Mouse (Mus musculus) mouse trophoblast stem cell (cell line): Measurements from ENCODE around the gene Nedd4.

Experiments
- in situ Hi-C, 2 experiments: fragments of 300-500 bp; cut with MseI, MboI; formaldehyde crosslinking; loops; 2 replicates in 1 of 2; 3 replicates in 1 of 2; pipeline ENCODE4 v1.15.1; 2025

The Nedd4 gene

GRCm38 (mm10) chr9:72678771-72679170 is 16.6 kb downstream of the Nedd4 start:
- in situ Hi-C loops, result no loop called here

- in situ Hi-C loops, result no loop called here
Observed at GRCm38 (mm10) chr9:72681652-72682228, 19.6 kb downstream of the Nedd4 start.

- in situ Hi-C loops, result no loop called here
Observed at GRCm38 (mm10) chr9:72683268-72683667, 21.1 kb downstream of the Nedd4 start.

- in situ Hi-C loops, result no loop called here
Observed at GRCm38 (mm10) chr9:72685231-72685630, 23.1 kb downstream of the Nedd4 start.

- in situ Hi-C loops, result no loop called here
Observed at GRCm38 (mm10) chr9:72686506-72686905, 24.4 kb downstream of the Nedd4 start.

GRCm38 (mm10) chr9:72689522-72689921 is 27.4 kb downstream of the Nedd4 start:
- in situ Hi-C loops, result no loop called here

GRCm38 (mm10) chr9:72690811-72691210 is 28.7 kb downstream of the Nedd4 start:
- in situ Hi-C loops, result no loop called here

- in situ Hi-C loops, result no loop called here
Observed at GRCm38 (mm10) chr9:72691942-72692341, 29.8 kb downstream of the Nedd4 start.

GRCm38 (mm10) chr9:72693081-72693696 is 31.0 kb downstream of the Nedd4 start:
- in situ Hi-C loops, result no loop called here

- in situ Hi-C loops, result no loop called here
Observed at GRCm38 (mm10) chr9:72693861-72694260, 31.7 kb downstream of the Nedd4 start.

GRCm38 (mm10) chr9:72696508-72696907 is 34.4 kb downstream of the Nedd4 start:
- in situ Hi-C loops, result no loop called here

GRCm38 (mm10) chr9:72697779-72698178 is 35.6 kb downstream of the Nedd4 start:
- in situ Hi-C loops, result no loop called here

GRCm38 (mm10) chr9:72699702-72700101 is 37.6 kb downstream of the Nedd4 start:
- in situ Hi-C loops, result no loop called here

GRCm38 (mm10) chr9:72701441-72701840 is 39.3 kb downstream of the Nedd4 start:
- in situ Hi-C loops, result no loop called here

- in situ Hi-C loops, result no loop called here
Observed at GRCm38 (mm10) chr9:72702075-72702474, 39.9 kb downstream of the Nedd4 start.

GRCm38 (mm10) chr9:72703142-72703541 is 41.0 kb downstream of the Nedd4 start:
- in situ Hi-C loops, result no loop called here

- in situ Hi-C loops, result no loop called here
Observed at GRCm38 (mm10) chr9:72703754-72704153, 41.6 kb downstream of the Nedd4 start.

GRCm38 (mm10) chr9:72705270-72705669 is 43.1 kb downstream of the Nedd4 start:
- in situ Hi-C loops, result no loop called here

- in situ Hi-C loops, result no loop called here
Observed at GRCm38 (mm10) chr9:72707999-72708398, 45.9 kb downstream of the Nedd4 start.

- in situ Hi-C loops, result no loop called here
Observed at GRCm38 (mm10) chr9:72708690-72709089, 46.5 kb downstream of the Nedd4 start.

GRCm38 (mm10) chr9:72710060-72710459 is 47.9 kb downstream of the Nedd4 start:
- in situ Hi-C loops, result no loop called here

GRCm38 (mm10) chr9:72714945-72715344 is 52.8 kb downstream of the Nedd4 start:
- in situ Hi-C loops, result no loop called here

- in situ Hi-C loops, result no loop called here
Observed at GRCm38 (mm10) chr9:72716200-72716599, 54.1 kb downstream of the Nedd4 start.

- in situ Hi-C loops, result no loop called here
Observed at GRCm38 (mm10) chr9:72719143-72719542, 57.0 kb downstream of the Nedd4 start.
